Mouse (Mus musculus) left cerebral cortex, postnatal 4 days (tissue): ENCODE results near the gene Cyld. TPM values are rescaled to one million over a fixed set of nuclear protein-coding genes. Genes with fewer than 3 reads are reported as not detected.

Source experiments
- DNase-seq: peaks from one replicate; pipeline ENCODE4 v3.0.0-alpha.2; 2022
- intact Hi-C: fragments of 180-260 bp; cut with DNase I; formaldehyde crosslinking; loops from one replicate; pipeline ENCODE4 v1.15.1; 2025
- total RNA-seq, 2 experiments: library from RNA; stranded (reverse); gene quantifications; 2 replicates each; pipeline ENCODE4 v1.2.3; 2021

The Cyld gene
- total RNA-seq, 2 experiments from 2014 or later, result 34.9 to 36.1 TPM

DNA sequence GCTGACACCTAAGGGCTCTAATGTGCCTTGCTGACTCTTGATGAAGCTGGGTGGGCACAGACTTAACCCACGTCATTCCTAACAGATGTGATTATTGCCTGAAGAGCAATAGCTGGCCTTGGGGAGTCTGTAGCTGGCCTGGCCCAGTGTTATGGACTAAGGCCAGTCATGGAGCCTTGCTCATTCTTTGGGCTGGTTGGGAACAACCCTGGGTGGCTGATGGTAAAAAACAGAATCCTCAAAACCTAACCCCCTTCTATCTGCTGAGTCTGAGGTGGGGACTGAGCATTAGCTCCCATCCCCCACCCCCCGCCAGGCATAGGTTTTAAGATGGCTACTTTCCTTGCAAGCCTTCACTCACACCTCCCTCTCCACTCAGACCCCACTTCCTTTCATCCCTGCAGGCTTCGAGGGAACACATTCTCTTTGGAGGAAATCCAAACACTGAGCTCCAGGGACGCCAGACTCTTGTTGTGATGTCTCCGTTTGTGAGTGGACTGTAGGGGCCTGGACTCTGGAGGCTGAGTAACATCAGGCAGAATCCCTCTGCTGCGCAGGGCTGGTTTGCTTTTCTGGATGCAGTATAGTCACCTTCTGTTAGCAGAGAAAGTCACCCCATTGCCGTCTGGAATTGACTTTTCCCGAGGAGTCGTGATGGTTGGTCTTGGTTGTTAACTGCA, 10.5 kb upstream of the Cyld start:
- DNase-seq, result no peak
- intact Hi-C loops, result no loop called here

- intact Hi-C loops, result no loop called here
- no peak for DNase-seq
These were observed 10.0 kb upstream of the Cyld start for GRCm38 (mm10) chr8:88686906-88687235.

DNA sequence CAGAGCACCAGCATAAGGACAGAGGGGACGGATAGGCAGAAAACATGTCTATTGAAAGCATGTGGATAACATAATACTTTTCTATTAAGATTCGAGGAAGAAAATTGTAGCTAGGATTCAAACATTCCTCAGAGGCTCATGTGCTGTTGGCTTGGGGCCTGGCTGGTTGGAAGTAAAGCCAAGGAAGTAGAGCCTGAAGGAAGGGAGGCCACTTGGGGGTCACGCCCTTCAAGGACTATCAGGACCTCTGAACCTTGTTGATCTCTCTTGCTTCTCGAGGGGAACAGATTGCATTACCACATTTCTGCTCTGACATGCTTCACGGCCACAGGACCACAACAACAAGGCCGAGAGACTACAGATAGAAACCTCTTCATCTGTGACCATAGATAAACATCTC, 7.7 kb upstream of the Cyld start:
- no peak for DNase-seq
- intact Hi-C loops, result no loop called here

DNA sequence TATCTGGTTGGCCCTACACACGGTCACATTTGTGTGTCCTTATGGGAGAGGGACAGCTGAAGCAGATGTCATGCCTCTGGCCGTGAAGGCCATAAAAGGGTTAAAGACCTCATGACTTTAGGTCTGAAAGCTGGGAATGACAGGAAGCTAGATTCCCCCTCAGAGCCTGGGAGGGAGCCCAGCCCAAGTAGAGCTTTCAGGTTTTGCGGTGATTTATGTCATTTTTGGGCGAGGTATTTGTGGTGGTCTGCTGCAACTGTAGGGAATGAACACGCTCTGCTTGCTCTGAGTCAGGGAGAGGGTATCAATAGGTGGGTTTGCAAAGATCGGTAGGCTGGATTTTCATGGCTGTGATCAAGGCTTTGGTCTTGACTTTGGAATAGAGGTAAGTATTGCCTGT, 6.9 kb upstream of the Cyld start:
- no peak for DNase-seq
- intact Hi-C loops, result no loop called here

- no peak for DNase-seq
- intact Hi-C loops, result no loop called here
These were observed 5.4 kb upstream of the Cyld start for GRCm38 (mm10) chr8:88691342-88691948.

DNA sequence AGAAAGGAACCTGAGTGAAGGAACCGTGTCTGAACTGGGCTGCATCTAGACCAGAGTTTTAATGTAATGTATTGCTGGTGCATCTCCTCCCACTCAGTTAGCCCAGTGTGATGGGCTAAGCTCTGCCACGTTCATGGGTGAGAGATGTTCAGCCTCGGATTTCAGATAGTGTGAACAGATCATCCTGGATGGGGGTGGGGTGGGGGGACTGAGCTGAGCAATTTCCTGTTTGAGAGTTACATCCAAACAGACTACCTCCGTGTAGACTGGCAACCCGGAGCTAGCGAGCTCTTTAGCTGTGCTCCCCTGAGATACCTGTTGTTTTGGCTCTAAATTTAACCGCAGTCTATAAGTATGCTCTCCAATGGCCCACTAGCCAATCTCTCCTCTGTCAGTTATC, 4.9 kb upstream of the Cyld start:
- no peak for DNase-seq
- intact Hi-C loops, result no loop called here

- DNase-seq, result no peak
- intact Hi-C loops, result no loop called here
These were observed 4.0 kb upstream of the Cyld start for GRCm38 (mm10) chr8:88692866-88693265.

GRCm38 (mm10) chr8:88693376-88693775, 3.5 kb upstream of the Cyld start:
- intact Hi-C loops, result no loop called here
- no peak for DNase-seq

- DNase-seq, result no peak
- intact Hi-C loops, result no loop called here
These were observed 2.5 kb upstream of the Cyld start for GRCm38 (mm10) chr8:88694291-88694690.

DNA sequence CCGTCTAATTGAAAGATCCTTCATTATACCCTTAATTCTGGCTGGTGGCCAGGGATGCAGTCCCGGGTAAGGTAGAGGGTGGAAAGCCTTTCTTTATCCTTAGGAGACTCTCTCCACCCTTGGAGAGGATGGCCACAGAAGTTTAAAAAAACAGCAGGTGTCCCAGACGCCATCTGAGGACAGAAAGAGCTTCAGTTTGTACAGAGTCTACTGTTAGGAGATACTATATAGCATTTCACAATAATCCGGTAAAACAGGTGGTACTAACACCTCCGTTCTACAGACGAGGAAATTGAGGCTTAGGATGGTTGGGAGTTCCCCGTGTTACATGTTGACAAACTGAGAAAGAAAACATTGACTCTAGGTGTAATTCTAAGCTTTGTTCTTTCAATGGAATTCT, 600 bp upstream of the Cyld start:
- no peak for DNase-seq

GRCm38 (mm10) chr8:88697642-88698031, 809 bp downstream of the Cyld start:
- peak; percentile 8 for DNase-seq
- intact Hi-C loops, result loop anchor here (5.0 kb wide), 1 partner anchor 70 kb away; no protein-coding TSS in a partner anchor

More for the DNA sequence above, 600 bp upstream of the Cyld start:
- intact Hi-C loops, result loop anchor here (5.0 kb wide), 1 partner anchor 69 kb away; no protein-coding TSS in a partner anchor

- intact Hi-C loops, result loop anchor here (5.0 kb wide), 1 partner anchor 71 kb away; no protein-coding TSS in a partner anchor
- no peak for DNase-seq
These were observed 1.2 kb downstream of the Cyld start for GRCm38 (mm10) chr8:88698048-88698447.

- DNase-seq, result no peak
- intact Hi-C loops, result loop anchor here (5.0 kb wide), 1 partner anchor 339 kb away; the partner anchor contains the start of gene Brd7
These were observed 4.8 kb downstream of the Cyld start for GRCm38 (mm10) chr8:88701611-88702010.

- intact Hi-C loops, result loop anchor here (5.0 kb wide), 1 partner anchor 341 kb away; the partner anchor contains the start of gene Brd7
- DNase-seq, result no peak
These were observed 6.0 kb downstream of the Cyld start for GRCm38 (mm10) chr8:88702816-88703215.

GRCm38 (mm10) chr8:88723256-88723963, 26.6 kb downstream of the Cyld start:
- intact Hi-C loops, result loop anchor here (10.0 kb wide), 1 partner anchor 369 kb away; no protein-coding TSS in a partner anchor
- DNase-seq, result no peak

DNA sequence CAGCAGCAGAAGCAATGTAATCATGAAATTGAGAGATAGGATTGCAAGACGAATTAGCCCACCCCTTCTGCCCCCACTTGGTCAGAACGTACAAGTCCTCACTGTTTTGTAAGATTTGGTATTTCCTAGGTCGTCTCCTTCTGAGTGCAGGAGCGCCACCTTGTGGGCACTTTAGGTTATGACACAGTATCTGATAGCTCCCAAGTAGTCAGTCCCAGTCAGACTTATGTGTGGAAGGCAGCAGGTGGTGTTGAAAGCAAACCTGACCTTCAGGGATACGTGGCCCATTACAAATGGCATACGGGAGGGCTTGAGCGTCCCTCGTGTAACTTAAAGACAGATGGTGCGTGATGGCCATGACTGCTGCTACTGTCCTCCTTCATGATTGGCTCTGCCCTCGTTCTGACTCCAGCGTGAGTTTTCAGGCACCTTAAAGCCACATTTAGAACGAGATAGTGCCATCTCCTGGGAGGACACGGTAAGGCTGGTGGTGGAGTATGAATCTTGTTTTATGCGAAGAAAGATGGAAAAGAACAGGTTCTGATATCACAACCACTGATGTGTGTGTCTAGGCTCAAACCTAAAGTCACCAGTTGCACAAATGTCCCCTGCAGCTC, 58.5 kb downstream of the Cyld start:
- peak; percentile 88 for DNase-seq
- intact Hi-C loops, result loop anchor here (10.0 kb wide), 2 partner anchors 490 to 1030 kb away; no protein-coding TSS in a partner anchor

- intact Hi-C loops, result no loop called here
- no peak for DNase-seq
These were observed 65.2 kb downstream of the Cyld start for GRCm38 (mm10) chr8:88761980-88762379.

GRCm38 (mm10) chr8:88771241-88771640, 74.4 kb downstream of the Cyld start:
- no peak for DNase-seq
- intact Hi-C loops, result no loop called here

DNA sequence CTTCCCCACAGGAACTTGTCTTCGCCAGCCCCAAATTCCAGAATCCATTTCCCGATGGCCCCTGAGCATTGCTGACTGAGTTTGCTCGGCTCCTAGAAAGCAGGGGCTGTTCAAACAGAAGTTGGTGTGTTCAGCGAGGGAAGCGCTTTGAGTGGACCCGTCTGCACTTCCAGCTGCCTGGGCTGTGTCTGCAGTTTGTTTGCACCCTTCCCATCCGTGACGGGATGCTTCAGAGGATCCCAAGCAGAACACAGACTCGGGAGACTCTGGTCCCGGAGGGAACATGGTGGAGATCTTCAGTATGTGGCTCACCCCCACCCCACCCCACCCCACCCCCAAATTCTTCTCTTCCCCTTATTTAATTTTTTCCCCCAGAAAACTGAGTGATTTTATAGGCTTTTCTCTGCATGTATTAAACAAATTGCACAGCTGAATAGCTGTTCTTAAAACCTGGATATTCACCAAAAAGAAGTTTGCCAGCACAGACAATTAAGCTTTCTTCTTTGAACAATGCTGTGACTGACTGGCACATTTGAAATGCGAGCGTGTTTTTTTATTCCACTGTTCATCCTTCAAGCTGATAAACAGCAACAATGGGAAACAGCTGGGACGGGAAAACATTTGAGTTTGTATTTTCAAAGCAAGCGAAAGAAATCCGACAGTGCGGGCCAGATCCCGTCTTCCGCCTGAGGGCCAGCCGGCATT, 77.9 kb downstream of the Cyld start:
- intact Hi-C loops, result no loop called here
- DNase-seq, result peak; percentile 18

DNA sequence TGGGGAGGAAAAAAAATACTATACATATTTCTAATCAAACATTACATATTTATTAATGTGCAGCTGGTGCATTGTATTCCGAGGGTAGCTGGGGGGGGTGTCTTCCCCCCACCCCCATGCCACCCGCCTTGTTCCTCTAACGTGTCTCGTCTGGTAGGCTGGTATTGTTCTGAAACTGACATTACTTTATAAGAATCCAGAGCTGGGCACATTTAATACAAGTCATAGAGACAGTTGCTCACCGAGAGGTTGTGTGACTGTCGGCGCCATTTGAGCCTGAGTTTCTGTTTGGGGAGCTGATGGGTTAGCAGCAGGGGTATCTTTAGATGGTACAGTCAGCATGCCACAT, 78.4 kb downstream of the Cyld start:
- intact Hi-C loops, result no loop called here
- peak; percentile 41 for DNase-seq

DNA sequence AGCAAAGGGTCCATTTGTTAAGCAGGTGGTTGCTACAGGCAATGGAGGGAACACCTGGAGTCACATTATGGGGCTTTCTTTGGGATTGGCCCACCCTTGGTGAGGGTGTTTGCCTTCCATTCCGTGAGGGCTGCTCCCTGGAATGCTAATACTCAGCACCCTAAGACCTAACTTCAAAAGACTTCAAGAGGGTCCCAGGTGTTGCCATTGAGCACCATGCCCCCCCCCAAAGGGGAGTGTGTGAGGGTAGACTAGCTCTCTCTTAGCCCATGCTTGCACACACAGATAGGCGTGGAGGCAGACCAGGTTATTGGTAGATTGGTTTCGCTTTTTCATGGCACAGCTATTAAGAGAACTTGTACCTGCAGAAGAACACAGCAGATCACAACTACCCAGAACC, 83.3 kb downstream of the Cyld start:
- DNase-seq, result no peak
- intact Hi-C loops, result no loop called here
